Mouse (Mus musculus) olfactory bulb, adult 2 months (tissue): ENCODE measurements around the gene Gm11733.

Source experiments
- CTCF ChIP-seq: fragments of 200-500 bp; IDR thresholded peaks from 2 replicates; pipeline ENCODE4 v1.5.1; 2012; ENCODE audit warnings: low read depth, mild to moderate bottlenecking, low read length, moderate library complexity; ENCODE audit not compliant: insufficient read depth
- POLR2A ChIP-seq: fragments of 200-500 bp; IDR thresholded peaks from 2 replicates; pipeline ENCODE4 v1.6.1; 2012; ENCODE audit warnings: mild to moderate bottlenecking, low read depth, low read length, moderate library complexity; ENCODE audit not compliant: insufficient read depth

GRCm38 (mm10) chr11:117440865-117441425 lies 43.2 kb upstream of the Gm11733 start:
- no peak for TF ChIP-seq CTCF
- TF ChIP-seq POLR2A, result no peak
